Mouse (Mus musculus): ENCODE data around the gene Igsf8. TPM values are rescaled to one million over a fixed set of nuclear protein-coding genes. Genes with fewer than 3 reads are reported as not detected.

Igsf8 gene
- polyA plus RNA-seq, 1 experiment from 2014 or later: 66.2 TPM

GRCm38 (mm10) chr1:172318424-172319035, 57.1 kb downstream of the Igsf8 start:
- ATAC-seq (replicated peaks): no peak
- Histone ChIP-seq H3K9ac (no peak overlapping the region), H3K36me3 (replicated peaks) (no peaks in the 10 kb centered on the region), H3K4me2 (no peak overlapping the region), H3K27me3 (replicated peaks) (no peaks in the 10 kb centered on the region), H3K4me3 (no peak overlapping the region), H3K9me3 (no peaks in the 10 kb centered on the region), H3K27ac (no peak overlapping the region), H3K4me1 (peaks cover 23% of the 10 kb centered on the region)
- 73% methylated on average over 19 of the region's 19 CpGs for WGBS

- Histone ChIP-seq H3K4me1 (peaks cover 17% of the 10 kb centered on the region), H3K27ac (no peak overlapping the region), H3K4me3 (no peak overlapping the region), H3K27me3 (replicated peaks) (no peaks in the 10 kb centered on the region), H3K36me3 (replicated peaks) (no peaks in the 10 kb centered on the region), H3K4me2 (no peak overlapping the region), H3K9me3 (no peaks in the 10 kb centered on the region), H3K9ac (no peak overlapping the region)
- WGBS: 86% methylated on average over 7 of the region's 7 CpGs
- no peak for ATAC-seq (replicated peaks)
Measured at GRCm38 (mm10) chr1:172319346-172319745, 57.9 kb downstream of the Igsf8 start.

GRCm38 (mm10) chr1:172319921-172320411, 58.5 kb downstream of the Igsf8 start:
- H3K4me3 ChIP-seq: no peak overlapping the region
- no peaks in the 10 kb centered on the region for H3K36me3 ChIP-seq (replicated peaks)
- H3K9me3 ChIP-seq: no peaks in the 10 kb centered on the region
- no peak overlapping the region for H3K27ac ChIP-seq
- H3K4me1 ChIP-seq: peaks cover 15% of the 10 kb centered on the region
- H3K4me2 ChIP-seq: no peak overlapping the region
- no peak overlapping the region for H3K9ac ChIP-seq
- H3K27me3 ChIP-seq (replicated peaks): no peaks in the 10 kb centered on the region
- peak; percentile 10; the same call in 1 of the 2 replicates for ATAC-seq (replicated peaks)
- WGBS: 21% methylated on average over 5 of the region's 5 CpGs

- Histone ChIP-seq H3K27ac (no peak overlapping the region), H3K36me3 (replicated peaks) (no peaks in the 10 kb centered on the region), H3K9me3 (no peaks in the 10 kb centered on the region), H3K4me3 (no peak overlapping the region), H3K27me3 (replicated peaks) (peaks cover 6% of the 10 kb centered on the region), H3K4me1 (peaks cover 14% of the 10 kb centered on the region; the same call in 1 of the 2 replicates), H3K9ac (no peak overlapping the region), H3K4me2 (no peak overlapping the region)
- no peak for ATAC-seq (replicated peaks)
- WGBS: 57% methylated on average over 13 of the region's 13 CpGs
Measured at GRCm38 (mm10) chr1:172322725-172323124, 61.3 kb downstream of the Igsf8 start.

GRCm38 (mm10) chr1:172323298-172323697, 61.9 kb downstream of the Igsf8 start:
- Histone ChIP-seq H3K27me3 (replicated peaks) (peaks cover 6% of the 10 kb centered on the region), H3K27ac (no peak overlapping the region), H3K4me2 (no peak overlapping the region), H3K4me1 (peaks cover 14% of the 10 kb centered on the region; the same call in 1 of the 2 replicates), H3K9ac (no peak overlapping the region), H3K4me3 (no peak overlapping the region), H3K9me3 (no peaks in the 10 kb centered on the region), H3K36me3 (replicated peaks) (no peaks in the 10 kb centered on the region)
- WGBS: 15% methylated on average over 5 of the region's 5 CpGs
- no peak for ATAC-seq (replicated peaks)

GRCm38 (mm10) chr1:172323801-172324359, 62.4 kb downstream of the Igsf8 start:
- no peak for ATAC-seq (replicated peaks)
- H3K4me1 ChIP-seq: peaks cover 20% of the 10 kb centered on the region
- no peak overlapping the region for H3K4me2 ChIP-seq
- no peaks in the 10 kb centered on the region for H3K9me3 ChIP-seq
- H3K9ac ChIP-seq: no peak overlapping the region
- H3K36me3 ChIP-seq (replicated peaks): no peaks in the 10 kb centered on the region
- WGBS: 55% methylated on average over 6 of the region's 6 CpGs
- no peak overlapping the region for H3K4me3 ChIP-seq
- no peak overlapping the region for H3K27ac ChIP-seq
- peaks cover 6% of the 10 kb centered on the region for H3K27me3 ChIP-seq (replicated peaks)

GRCm38 (mm10) chr1:172324725-172325124, 63.3 kb downstream of the Igsf8 start:
- peak; percentile 12; the same call in 1 of the 2 replicates for ATAC-seq (replicated peaks)

GRCm38 (mm10) chr1:172325680-172326535, 64.5 kb downstream of the Igsf8 start:
- Histone ChIP-seq H3K27ac (no peak overlapping the region), H3K36me3 (replicated peaks) (no peaks in the 10 kb centered on the region), H3K9ac (peak overlapping the region; percentile 40; the same call in 1 of the 2 replicates), H3K27me3 (replicated peaks) (peaks cover 6% of the 10 kb centered on the region), H3K4me3 (peak overlapping the region; percentile 47), H3K4me1 (peaks cover 27% of the 10 kb centered on the region), H3K9me3 (no peaks in the 10 kb centered on the region), H3K4me2 (peak overlapping the region; percentile 82)
- 20% methylated on average over 94 of the region's 94 CpGs for WGBS
- ATAC-seq (replicated peaks): peak; percentile 55

More at GRCm38 (mm10) chr1:172324725-172325124, 63.3 kb downstream of the Igsf8 start:
- Histone ChIP-seq H3K4me3 (no peak overlapping the region), H3K9me3 (no peaks in the 10 kb centered on the region), H3K4me1 (peaks cover 28% of the 10 kb centered on the region), H3K27ac (no peak overlapping the region), H3K36me3 (replicated peaks) (no peaks in the 10 kb centered on the region), H3K9ac (peak overlapping the region; percentile 2; the same call in 1 of the 2 replicates), H3K27me3 (replicated peaks) (peaks cover 6% of the 10 kb centered on the region), H3K4me2 (no peak overlapping the region)
- WGBS: 13% methylated on average over 7 of the region's 7 CpGs

- Histone ChIP-seq H3K27me3 (replicated peaks) (peaks cover 6% of the 10 kb centered on the region), H3K4me2 (peak overlapping the region; percentile 82), H3K4me1 (peaks cover 27% of the 10 kb centered on the region), H3K36me3 (replicated peaks) (no peaks in the 10 kb centered on the region), H3K27ac (no peak overlapping the region), H3K9ac (0 out of 2 replicates have a peak overlapping the region, but pooled peaks have one; percentile 40), H3K4me3 (peak overlapping the region; percentile 47), H3K9me3 (no peaks in the 10 kb centered on the region)
- 59% methylated on average over 11 of the region's 11 CpGs for WGBS
- no peak for ATAC-seq (replicated peaks)
Measured at GRCm38 (mm10) chr1:172326684-172327083, 65.2 kb downstream of the Igsf8 start.

- Histone ChIP-seq H3K4me3 (no peak overlapping the region), H3K27me3 (replicated peaks) (peaks cover 6% of the 10 kb centered on the region), H3K27ac (no peak overlapping the region), H3K9me3 (no peaks in the 10 kb centered on the region), H3K9ac (no peak overlapping the region), H3K36me3 (replicated peaks) (no peaks in the 10 kb centered on the region), H3K4me1 (peaks cover 27% of the 10 kb centered on the region), H3K4me2 (0 out of 2 replicates have a peak overlapping the region, but pooled peaks have one; percentile 5)
- WGBS: 91% methylated on average over 16 of the region's 16 CpGs
- ATAC-seq (replicated peaks): no peak
Measured at GRCm38 (mm10) chr1:172327206-172328001, 66.0 kb downstream of the Igsf8 start.

- Histone ChIP-seq H3K4me1 (peaks cover 23% of the 10 kb centered on the region), H3K4me2 (0 out of 2 replicates have a peak overlapping the region, but pooled peaks have one; percentile 5), H3K27ac (no peak overlapping the region), H3K9me3 (no peaks in the 10 kb centered on the region), H3K36me3 (replicated peaks) (no peaks in the 10 kb centered on the region), H3K4me3 (no peak overlapping the region), H3K27me3 (replicated peaks) (peaks cover 6% of the 10 kb centered on the region), H3K9ac (no peak overlapping the region)
- ATAC-seq (replicated peaks): no peak
- 68% methylated on average over 3 of the region's 3 CpGs for WGBS
Measured at GRCm38 (mm10) chr1:172328041-172328440, 66.6 kb downstream of the Igsf8 start.
